Mouse (Mus musculus) MEL (cell line): ENCODE measurements around the gene Sf3b4. TPM values are rescaled to one million over a fixed set of nuclear protein-coding genes. Genes with fewer than 3 reads are reported as not detected.

Source experiments
- DNase-seq: peaks from one replicate; pipeline ENCODE4 v3.0.0; 2011; ENCODE audit warnings: low read depth, low spot score
- H3K27ac ChIP-seq: 2 replicates; pipeline ENCODE4 v1.5.1; 2012; ENCODE audit warnings: low read depth, mild to moderate bottlenecking, control low read depth, low read length, moderate library complexity; ENCODE audit not compliant: control insufficient read depth
- H3K27me3 ChIP-seq, 2 experiments: fragments of 150-350 bp in 1 of 2; sonication (generic) in 1 of 2; 2 replicates each; pipeline ENCODE4 v1.6.1; 2012; ENCODE audit warnings: low read length in 2 of 2, mild to moderate bottlenecking in 2 of 2, improper control_type of control experiment in 1 of 2, moderate library complexity in 1 of 2; ENCODE audit not compliant: insufficient read depth in 2 of 2, control insufficient read depth in 1 of 2
- H3K36me3 ChIP-seq, 2 experiments: 2 replicates each; pipeline ENCODE4 v1.6.1; 2012 to 2014; ENCODE audit warnings: low read length in 2 of 2, improper control_type of control experiment in 1 of 2, inconsistent platforms in 1 of 2, mild to moderate bottlenecking in 1 of 2; ENCODE audit not compliant: insufficient read depth in 2 of 2, control insufficient read depth in 1 of 2
- H3K4me1 ChIP-seq, 2 experiments: fragments of 150-350 bp in 1 of 2; sonication (generic) in 1 of 2; 2 replicates each; pipeline ENCODE4 v1.6.1; 2012; ENCODE audit warnings: low read length in 2 of 2, improper control_type of control experiment in 1 of 2, mild to moderate bottlenecking in 1 of 2; ENCODE audit not compliant: insufficient read depth in 2 of 2, control insufficient read depth in 1 of 2
- H3K4me3 ChIP-seq, 2 experiments: fragments of 150-350 bp in 1 of 2; sonication (generic) in 1 of 2; 2 replicates each; pipeline ENCODE4 v1.5.1; 2012; ENCODE audit warnings: low read depth in 2 of 2, low read length in 2 of 2, mild to moderate bottlenecking in 2 of 2, moderate library complexity in 2 of 2, control low read depth in 1 of 2, improper control_type of control experiment in 1 of 2; ENCODE audit not compliant: control insufficient read depth in 1 of 2, insufficient read depth in 1 of 2
- H3K79me2 ChIP-seq: 2 replicates; pipeline ENCODE4 v1.6.1; 2012; ENCODE audit warnings: mild to moderate bottlenecking, low read length, moderate library complexity; ENCODE audit not compliant: control insufficient read depth, poor library complexity, insufficient read depth
- H3K9ac ChIP-seq: 2 replicates; pipeline ENCODE4 v1.6.1; 2012; ENCODE audit warnings: low read depth, mild to moderate bottlenecking, control low read depth, low read length, moderate library complexity; ENCODE audit not compliant: control insufficient read depth, poor library complexity, severe bottlenecking
- H3K9me3 ChIP-seq: fragments of 150-350 bp; sonication (generic); replicated peaks from 2 replicates; pipeline ENCODE4 v1.6.1; 2012; ENCODE audit warnings: mild to moderate bottlenecking, low read length, improper control_type of control experiment, moderate library complexity; ENCODE audit not compliant: insufficient read depth
- BHLHE40 ChIP-seq: IDR thresholded peaks from 2 replicates; pipeline ENCODE4 v1.6.1; 2012; ENCODE audit warnings: low read depth, mild to moderate bottlenecking, inconsistent platforms, low read length, improper control_type of control experiment, borderline replicate concordance
- CHD1 ChIP-seq: IDR thresholded peaks from 2 replicates; pipeline ENCODE4 v1.6.1; 2012; ENCODE audit warnings: low read depth, mild to moderate bottlenecking, inconsistent platforms, low read length, improper control_type of control experiment
- CHD2 ChIP-seq: IDR thresholded peaks from 2 replicates; pipeline ENCODE4 v1.6.1; 2011; ENCODE audit warnings: low read length, improper control_type of control experiment
- GABPA ChIP-seq: IDR thresholded peaks from 2 replicates; pipeline ENCODE4 v1.6.1; 2012; ENCODE audit warnings: low read depth, mild to moderate bottlenecking, inconsistent platforms, low read length, improper control_type of control experiment, moderate library complexity
- GATA1 ChIP-seq: IDR thresholded peaks from 2 replicates; pipeline ENCODE4 v1.6.1; 2011; ENCODE audit warnings: low read depth, low read length, improper control_type of control experiment
- KAT2A ChIP-seq: conservative IDR thresholded peaks from 2 replicates; pipeline ENCODE4 v1.6.1; 2012; ENCODE audit warnings: low read depth, low read length, improper control_type of control experiment, inconsistent platforms
- MAFK ChIP-seq: IDR thresholded peaks from 2 replicates; pipeline ENCODE4 v1.6.1; 2011; ENCODE audit warnings: low read depth, mild to moderate bottlenecking, low read length, improper control_type of control experiment, borderline replicate concordance
- MAZ ChIP-seq: IDR thresholded peaks from 2 replicates; pipeline ENCODE4 v1.6.1; 2012; ENCODE audit warnings: low read depth, mild to moderate bottlenecking, inconsistent platforms, low read length, improper control_type of control experiment
- MEF2A ChIP-seq: IDR thresholded peaks from 2 replicates; pipeline ENCODE4 v1.6.1; 2014; ENCODE audit warnings: low read depth, mild to moderate bottlenecking, inconsistent platforms, low read length, improper control_type of control experiment; ENCODE audit not compliant: poor library complexity, insufficient replicate concordance, severe bottlenecking; ENCODE audit errors: extremely low read depth
- MXI1 ChIP-seq: IDR thresholded peaks from 2 replicates; pipeline ENCODE4 v1.6.1; 2011; ENCODE audit warnings: mild to moderate bottlenecking, low read depth, low read length, improper control_type of control experiment
- MYB ChIP-seq: IDR thresholded peaks from 2 replicates; pipeline ENCODE4 v1.6.1; 2011; ENCODE audit warnings: mild to moderate bottlenecking, low read depth, low read length, improper control_type of control experiment
- NELFE ChIP-seq: IDR thresholded peaks from 2 replicates; pipeline ENCODE4 v1.6.1; 2011; ENCODE audit warnings: low read depth, low read length, improper control_type of control experiment
- POLR2A ChIP-seq, 2 experiments: IDR thresholded peaks; 2 replicates each; pipeline ENCODE4 v1.6.1; 2011 to 2012; ENCODE audit warnings: low read length in 2 of 2, mild to moderate bottlenecking in 2 of 2, control low read depth in 1 of 2, improper control_type of control experiment in 1 of 2, low read depth in 1 of 2, moderate library complexity in 1 of 2; ENCODE audit not compliant: control insufficient read depth in 1 of 2, insufficient read depth in 1 of 2, poor library complexity in 1 of 2
- POLR2AphosphoS2 ChIP-seq: IDR thresholded peaks from 2 replicates; pipeline ENCODE4 v1.6.1; 2011; ENCODE audit warnings: low read length, improper control_type of control experiment
- RAD21 ChIP-seq: IDR thresholded peaks from 2 replicates; pipeline ENCODE4 v1.6.1; 2011; ENCODE audit warnings: mild to moderate bottlenecking, low read depth, low read length, improper control_type of control experiment
- RCOR1 ChIP-seq: IDR thresholded peaks from 2 replicates; pipeline ENCODE4 v1.6.1; 2012; ENCODE audit warnings: low read depth, mild to moderate bottlenecking, inconsistent platforms, low read length, improper control_type of control experiment
- SIN3A ChIP-seq: IDR thresholded peaks from 2 replicates; pipeline ENCODE4 v1.6.1; 2012; ENCODE audit warnings: low read length, improper control_type of control experiment, inconsistent platforms
- TAL1 ChIP-seq: IDR thresholded peaks from 2 replicates; pipeline ENCODE4 v1.6.1; 2012; ENCODE audit warnings: mild to moderate bottlenecking, inconsistent platforms, low read length, moderate library complexity, mixed read lengths
- TBP ChIP-seq: IDR thresholded peaks from 2 replicates; pipeline ENCODE4 v1.8.0; 2011; ENCODE audit warnings: low read depth, low read length, improper control_type of control experiment
- UBTF ChIP-seq: IDR thresholded peaks from 2 replicates; pipeline ENCODE4 v1.6.1; 2012; ENCODE audit warnings: low read depth, mild to moderate bottlenecking, inconsistent platforms, low read length, improper control_type of control experiment, moderate library complexity, borderline replicate concordance; ENCODE audit not compliant: insufficient read depth
- USF1 ChIP-seq: IDR thresholded peaks from 2 replicates; pipeline ENCODE4 v1.6.1; 2014; ENCODE audit warnings: low read depth, mild to moderate bottlenecking, inconsistent platforms, low read length, improper control_type of control experiment, moderate library complexity
- ZC3H11A ChIP-seq: IDR thresholded peaks from 2 replicates; pipeline ENCODE4 v1.6.1; 2012; ENCODE audit warnings: low read depth, mild to moderate bottlenecking, inconsistent platforms, low read length, improper control_type of control experiment
- ZKSCAN1 ChIP-seq: IDR thresholded peaks from 2 replicates; pipeline ENCODE4 v1.6.1; 2012; ENCODE audit warnings: low read depth, mild to moderate bottlenecking, inconsistent platforms, low read length, improper control_type of control experiment, moderate library complexity
- ZMIZ1 ChIP-seq: IDR thresholded peaks from 2 replicates; pipeline ENCODE4 v1.6.1; 2012; ENCODE audit warnings: low read depth, mild to moderate bottlenecking, inconsistent platforms, low read length, improper control_type of control experiment, moderate library complexity
- polyA plus RNA-seq, 2 experiments: library from polyadenylated mRNA; stranded (reverse) in 1 of 2; unstranded in 1 of 2; fragments of >175 nt in 1 of 2; fragments of >200 nt in 1 of 2; gene quantifications; 2 replicates each; pipeline versions ENCODE4 v1.2.1 to v1.2.4; 2012; ENCODE audit warnings: low replicate concordance in 2 of 2, low read depth in 1 of 2; ENCODE audit not compliant: insufficient read length in 2 of 2, insufficient read depth in 1 of 2, missing spikeins in 1 of 2
- total RNA-seq: library from RNA; depleted of rRNA; stranded (reverse); fragments of 300-350 nt; gene quantifications from 2 replicates; pipeline ENCODE4 v1.2.3, GENCODE M21; 2012

Sf3b4 gene
- total and polyA plus RNA-seq, 3 experiments, result 102 to 423 (median 157) TPM

DNA sequence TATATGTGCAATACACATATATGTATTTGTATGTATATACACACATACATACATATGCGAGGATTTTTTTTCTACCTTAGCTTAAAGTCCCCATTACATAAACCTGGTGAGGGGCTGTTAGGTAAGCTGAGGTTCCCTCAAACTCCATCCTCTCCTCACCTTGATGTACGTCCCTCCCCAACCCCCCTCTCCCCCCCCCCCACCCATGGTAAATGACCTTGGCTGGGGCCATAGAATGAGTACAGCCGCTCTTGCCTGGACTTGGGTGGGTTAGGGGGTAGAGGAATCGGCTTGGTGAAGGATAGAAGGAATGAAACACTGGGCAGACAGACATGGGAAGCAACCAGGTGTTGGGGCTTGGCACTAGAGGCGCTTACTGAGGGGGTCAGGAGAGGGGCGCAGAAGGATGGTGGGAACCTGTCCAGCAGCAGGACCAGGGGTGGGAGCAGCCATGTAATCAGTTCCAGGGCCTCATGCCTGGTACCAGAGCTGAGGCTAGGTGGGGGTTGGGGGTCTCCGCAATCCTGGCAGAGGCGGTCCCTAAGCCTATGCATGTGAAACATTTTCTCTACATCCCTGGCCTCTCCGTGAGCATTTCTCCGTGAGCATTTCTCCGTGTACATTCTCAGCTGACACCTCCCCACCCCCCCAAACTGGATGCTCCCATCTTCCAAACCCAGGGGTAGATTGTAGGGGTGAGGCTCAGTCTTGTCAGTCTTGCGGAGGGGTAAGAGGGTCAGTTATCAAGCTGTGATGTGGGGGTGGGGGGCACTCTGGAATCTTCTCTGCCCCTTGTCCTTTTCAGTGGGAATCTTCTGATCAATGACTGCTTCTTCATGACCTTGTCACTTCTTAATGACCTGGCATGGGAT, 9.6 kb downstream of the Sf3b4 start:
- peaks cover 2 to 4% of the 10 kb centered on the region in 2 experiments for H3K4me1 ChIP-seq
- no peaks in the 10 kb centered on the region for H3K9me3 ChIP-seq
- no peak for TF ChIP-seq MEF2A
- no peak for TF ChIP-seq TBP
- no peak for TF ChIP-seq MXI1
- no peak for TF ChIP-seq USF1
- TF ChIP-seq ZKSCAN1, result no peak
- TF ChIP-seq ZC3H11A, result no peak
- no peak for TF ChIP-seq CHD2
- no peak for TF ChIP-seq POLR2AphosphoS2
- TF ChIP-seq MYB, result no peak
- no peak for TF ChIP-seq POLR2A (IDR thresholded peaks at IDR 0.05; ENCODE audit: control insufficient read depth in 1 of 2, insufficient read depth in 1 of 2, low read depth in 1 of 2, low read length in 2 of 2, poor library complexity in 1 of 2)
- no peak for TF ChIP-seq GATA1
- TF ChIP-seq NELFE, result no peak
- TF ChIP-seq RAD21, result no peak
- TF ChIP-seq MAFK, result no peak
- TF ChIP-seq SIN3A, result no peak
- no peak for TF ChIP-seq MAZ
- no peak for TF ChIP-seq ZMIZ1
- no peak for TF ChIP-seq UBTF
- TF ChIP-seq TAL1, result no peak
- no peak for DNase-seq
- no peaks in the 10 kb centered on the region for H3K27me3 ChIP-seq
- no peak overlapping the region for H3K27ac ChIP-seq
- no peaks in the 10 kb centered on the region for H3K79me2 ChIP-seq
- peaks cover 0 to 7% of the 10 kb centered on the region in 2 experiments; a peak in 2 of 4 replicates for H3K36me3 ChIP-seq
- no peak overlapping the region for H3K9ac ChIP-seq
- H3K4me3 ChIP-seq, result peak overlapping the region in 1 of 2 experiments; percentile 75; a peak in 2 of 4 replicates

DNA sequence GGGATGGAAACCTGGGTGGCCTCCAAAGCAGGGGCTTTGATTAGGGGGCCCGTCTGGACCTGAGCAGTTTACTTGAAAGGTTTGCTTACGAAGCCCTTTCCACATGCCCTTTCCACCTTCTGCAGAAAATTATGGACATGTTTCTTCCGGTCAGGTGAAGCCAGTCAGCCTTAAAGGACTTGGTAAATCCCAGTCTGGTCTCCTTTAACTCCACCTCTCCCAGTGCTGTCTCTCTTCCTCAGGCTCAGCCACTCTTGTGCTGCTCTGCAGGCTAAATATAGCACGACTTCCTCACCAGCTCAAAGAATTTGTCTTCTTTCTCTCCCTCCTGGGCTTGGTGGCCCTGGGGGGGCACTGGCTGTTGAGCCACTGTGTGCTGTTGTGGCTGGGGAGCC, 10.2 kb downstream of the Sf3b4 start:
- TF ChIP-seq KAT2A (no peak), BHLHE40 (no peak), CHD1 (no peak), RCOR1 (no peak), ZMIZ1 (no peak), GABPA (no peak), NELFE (no peak)
- DNase-seq, result no peak

More for the DNA sequence above, 10.2 kb downstream of the Sf3b4 start:
- no peaks in the 10 kb centered on the region for H3K9me3 ChIP-seq
- peaks cover 0 to 4% of the 10 kb centered on the region in 2 experiments; a peak in 2 of 4 replicates for H3K36me3 ChIP-seq
- H3K27ac ChIP-seq, result no peak overlapping the region
- H3K4me1 ChIP-seq, result peaks cover 2 to 4% of the 10 kb centered on the region in 2 experiments
- H3K79me2 ChIP-seq, result no peaks in the 10 kb centered on the region
- no peaks in the 10 kb centered on the region for H3K27me3 ChIP-seq
- H3K4me3 ChIP-seq, result no peak overlapping the region
- no peak overlapping the region for H3K9ac ChIP-seq
